Mouse (Mus musculus) kidney, adult 8-10 months (tissue): ENCODE measurements at regions not wholly inside any gene's neighbourhood (a gene's known extent, or its start where the extent isn't known, plus 50 kb on each side); places are given as distances from the start of the nearest gene placed in this dataset.

Experiments used
- DNase-seq, 2 experiments: peaks; one replicate each; pipeline ENCODE4 v3.0.0; 2022

DNA sequence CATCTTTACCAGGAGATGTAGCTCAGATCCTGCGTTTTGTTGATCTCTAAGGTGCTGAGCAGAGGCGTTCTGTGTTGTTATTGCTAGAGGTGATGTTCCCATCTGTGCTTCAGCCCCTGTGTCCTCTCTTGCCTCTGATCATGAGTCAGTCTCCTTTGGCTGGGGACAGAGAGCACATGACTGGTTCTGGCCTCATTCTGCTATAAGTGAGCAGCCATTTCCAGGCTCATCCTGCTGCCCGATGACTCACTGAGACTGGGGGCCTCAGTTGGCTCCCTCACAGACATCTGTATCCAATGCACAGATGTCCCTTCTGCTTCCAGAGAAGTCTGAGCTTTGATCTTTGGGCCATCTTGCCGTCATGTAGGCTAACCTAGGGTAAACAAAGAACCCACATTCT is 194.9 kb upstream of the Gm21798 start:
- DNase-seq, result no peak

- DNase-seq, result no peak
These were observed 191.1 kb upstream of the Gm21798 start for GRCm38 (mm10) chr15:64626359-64626758.

DNA sequence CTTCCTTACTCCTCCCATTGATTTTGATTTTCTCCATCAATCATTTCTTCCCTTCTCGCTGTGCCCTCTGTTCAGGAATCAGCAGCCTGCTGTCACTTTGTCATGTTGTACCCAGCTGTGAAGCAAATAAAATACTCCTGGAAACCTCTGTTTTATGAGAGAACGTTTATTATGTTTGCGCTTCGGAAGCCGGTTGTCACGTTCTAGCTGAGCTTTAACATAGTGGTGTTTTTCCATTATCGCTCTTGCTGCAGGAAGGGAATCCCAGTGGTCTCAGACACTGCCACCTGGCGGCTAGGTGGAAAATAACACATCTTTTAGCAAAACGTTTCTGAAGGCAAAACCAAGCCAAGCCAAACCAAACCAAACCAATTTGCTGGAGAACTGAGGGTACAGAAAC is 190.2 kb upstream of the Gm21798 start:
- peak; percentile 46 to 72 for DNase-seq
